Mouse (Mus musculus) kidney, adult 2 months (tissue): ENCODE measurements around the gene Dvl2.

Experiments used
- CTCF ChIP-seq: fragments of 200-500 bp; conservative IDR thresholded peaks from 2 replicates; pipeline ENCODE4 v1.5.1; 2011; ENCODE audit warnings: low read depth, mild to moderate bottlenecking, control low read depth, low read length, moderate library complexity, mixed read lengths; ENCODE audit not compliant: insufficient read depth, insufficient read length
- POLR2A ChIP-seq: fragments of 200-500 bp; IDR thresholded peaks from one replicate; pipeline ENCODE4 v1.6.1; 2011; ENCODE audit warnings: low read depth, low read length, control low read depth

DNA sequence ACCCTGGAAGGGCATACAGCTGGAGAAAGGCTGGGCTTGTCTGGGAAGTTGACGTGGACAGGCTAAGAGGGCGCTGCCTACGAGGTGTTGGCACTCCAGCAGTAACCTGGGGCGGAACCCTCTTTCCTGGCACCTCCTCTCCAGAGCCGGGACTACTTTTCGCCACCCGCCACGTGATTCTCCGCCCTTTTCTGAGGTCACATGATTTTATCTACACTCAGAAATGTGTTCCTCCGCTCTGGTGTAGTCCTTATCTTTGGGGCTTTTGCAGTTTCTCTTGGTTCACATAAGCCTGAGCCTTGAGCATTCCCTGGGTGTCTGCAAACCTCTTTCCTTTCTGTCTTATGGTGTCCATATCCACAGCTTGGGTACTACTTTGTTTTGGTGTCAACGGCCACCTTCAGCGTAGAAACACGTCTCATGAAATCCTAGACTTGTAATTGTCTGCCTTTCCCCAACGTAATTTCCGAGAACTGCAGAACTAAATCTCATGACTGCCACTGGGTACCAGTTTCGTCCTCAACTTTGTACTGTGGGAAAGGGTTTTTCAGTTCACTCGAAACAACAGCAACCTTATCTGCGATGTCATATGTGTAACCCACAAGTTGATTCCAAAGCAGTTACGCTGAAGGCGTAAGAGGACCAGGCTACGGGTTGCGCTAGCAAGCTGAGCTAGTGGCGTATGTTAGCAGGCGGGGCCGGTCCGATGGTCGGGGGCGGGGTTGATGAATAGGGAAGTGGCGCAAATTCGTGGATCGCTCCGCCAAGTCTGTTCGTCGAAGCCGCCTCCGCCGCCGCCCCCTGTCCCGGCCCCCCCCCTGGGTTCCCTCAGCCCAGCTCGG, 9.3 kb upstream of the Dvl2 start, which contains the start of gene Gabarap:
- TF ChIP-seq CTCF = no peak
- peak; percentile 58 for TF ChIP-seq POLR2A
